Mouse (Mus musculus) ES-E14 (cell line): Measurements from ENCODE around the gene Hc. TPM values are rescaled to one million over a fixed set of nuclear protein-coding genes. Genes with fewer than 3 reads are reported as not detected.

Experiments used
- DNase-seq: peaks from one replicate; pipeline ENCODE4 v3.0.0-alpha.2; 2013; ENCODE audit warnings: low read depth, low spot score
- H3K27ac ChIP-seq: 2 replicates; pipeline ENCODE4 v1.5.1; 2012; ENCODE audit warnings: low read depth, mild to moderate bottlenecking, low read length, moderate library complexity, mixed read lengths; ENCODE audit not compliant: poor library complexity, insufficient read depth, severe bottlenecking
- H3K36me3 ChIP-seq: 2 replicates; pipeline ENCODE4 v1.6.1; 2012; ENCODE audit warnings: mild to moderate bottlenecking, low read length, moderate library complexity, mixed read lengths; ENCODE audit not compliant: control insufficient read depth, poor library complexity, insufficient read depth, severe bottlenecking
- H3K4me1 ChIP-seq, 2 experiments: fragments of 150-350 bp in 1 of 2; sonication (generic) in 1 of 2; 2 replicates each; pipeline ENCODE4 v1.6.1; 2012; ENCODE audit warnings: low read length in 2 of 2, mild to moderate bottlenecking in 1 of 2, mixed read lengths in 1 of 2; ENCODE audit not compliant: control insufficient read depth in 2 of 2, insufficient read depth in 2 of 2, poor library complexity in 1 of 2
- H3K4me3 ChIP-seq, 2 experiments: fragments of 150-350 bp in 1 of 2; sonication (generic) in 1 of 2; 2 replicates each; pipeline ENCODE4 v1.5.1; 2012; ENCODE audit warnings: low read length in 2 of 2, low read depth in 1 of 2, mild to moderate bottlenecking in 1 of 2, mixed read lengths in 1 of 2; ENCODE audit not compliant: insufficient read depth in 1 of 2, poor library complexity in 1 of 2, severe bottlenecking in 1 of 2
- H3K9ac ChIP-seq: 2 replicates; pipeline ENCODE4 v1.6.1; 2012; ENCODE audit warnings: low read depth, mild to moderate bottlenecking, low read length, mixed read lengths; ENCODE audit not compliant: poor library complexity, insufficient read depth, severe bottlenecking
- H3K9me3 ChIP-seq: fragments of 150-350 bp; sonication (generic); 2 replicates; pipeline ENCODE4 v1.6.1; 2012; ENCODE audit warnings: low read depth, mild to moderate bottlenecking, low read length; ENCODE audit not compliant: control insufficient read depth, insufficient read depth
- CHD2 ChIP-seq: IDR thresholded peaks from 2 replicates; pipeline ENCODE4 v1.6.1; 2014; ENCODE audit warnings: mild to moderate bottlenecking, low read depth, low read length, inconsistent platforms
- HCFC1 ChIP-seq: IDR thresholded peaks from 2 replicates; pipeline ENCODE4 v1.6.1; 2012; ENCODE audit warnings: low read length, inconsistent platforms, borderline replicate concordance; ENCODE audit not compliant: insufficient read depth
- MAFK ChIP-seq: IDR thresholded peaks from 2 replicates; pipeline ENCODE4 v1.6.1; 2014; ENCODE audit warnings: mild to moderate bottlenecking, low read depth, low read length, inconsistent platforms; ENCODE audit not compliant: insufficient read depth
- ZC3H11A ChIP-seq: IDR thresholded peaks from 2 replicates; pipeline ENCODE4 v1.6.1; 2012; ENCODE audit warnings: low read depth, mild to moderate bottlenecking, inconsistent platforms, low read length, borderline replicate concordance
- ZNF384 ChIP-seq: IDR thresholded peaks from 2 replicates; pipeline ENCODE4 v1.6.1; 2012; ENCODE audit warnings: low read depth, low read length, inconsistent platforms
- in situ Hi-C, 2 experiments: fragments of 600-800 bp; cut with MboI; formaldehyde crosslinking; loops; one replicate each; pipeline ENCODE4 v1.15.1; 2025; ENCODE audit warnings: low sequenced_read_pairs in 2 of 2, inconsistent platforms in 1 of 2; ENCODE audit not compliant: unreplicated experiment in 2 of 2
- total RNA-seq: library from RNA; depleted of rRNA; stranded (reverse); fragments of 300-350 nt; gene quantifications from 2 replicates; pipeline ENCODE4 v1.2.3, GENCODE M21; 2012

Hc gene
- total RNA-seq, 1 experiment = 0.45 TPM

GRCm38 (mm10) chr2:35021806-35022205, 39.4 kb downstream of the Hc start:
- TF ChIP-seq MAFK (no peak), CHD2 (no peak), ZNF384 (no peak), HCFC1 (no peak), ZC3H11A (no peak)
- Histone ChIP-seq H3K27ac (no peak overlapping the region), H3K4me3 (no peak overlapping the region), H3K4me1 (no peaks in the 10 kb centered on the region), H3K36me3 (no peaks in the 10 kb centered on the region), H3K9me3 (no peaks in the 10 kb centered on the region), H3K9ac (no peak overlapping the region)
- in situ Hi-C loops = no loop called here
- DNase-seq = no peak

GRCm38 (mm10) chr2:35015861-35016260, 45.4 kb downstream of the Hc start:
- Histone ChIP-seq H3K27ac (no peak overlapping the region), H3K9me3 (no peaks in the 10 kb centered on the region), H3K4me1 (no peaks in the 10 kb centered on the region; a peak in 1 of 4 replicates), H3K4me3 (no peak overlapping the region), H3K36me3 (no peaks in the 10 kb centered on the region), H3K9ac (no peak overlapping the region)
- DNase-seq = no peak
- in situ Hi-C loops = no loop called here
- no peak for TF ChIP-seq MAFK

GRCm38 (mm10) chr2:35011649-35012048, 49.6 kb downstream of the Hc start:
- Histone ChIP-seq H3K27ac (no peak overlapping the region), H3K4me1 (no peaks in the 10 kb centered on the region; a peak in 1 of 4 replicates), H3K9me3 (no peaks in the 10 kb centered on the region), H3K36me3 (no peaks in the 10 kb centered on the region), H3K9ac (no peak overlapping the region), H3K4me3 (no peak overlapping the region)
- no peak for DNase-seq
- in situ Hi-C loops = no loop called here
- TF ChIP-seq MAFK = no peak

- TF ChIP-seq MAFK = no peak
- TF ChIP-seq ZNF384 = no peak
- no peak for TF ChIP-seq HCFC1
- TF ChIP-seq CHD2 = no peak
- no peak for TF ChIP-seq ZC3H11A
- in situ Hi-C loops = no loop called here
Observed at GRCm38 (mm10) chr2:34998956-34999355, 62.3 kb downstream of the Hc start.

GRCm38 (mm10) chr2:34996506-34996905, 64.7 kb downstream of the Hc start:
- Histone ChIP-seq H3K4me1 (peaks cover 0 to 3% of the 10 kb centered on the region in 2 experiments; a peak in 1 of 4 replicates), H3K27ac (no peak overlapping the region), H3K9me3 (no peaks in the 10 kb centered on the region), H3K4me3 (no peak overlapping the region), H3K9ac (no peak overlapping the region), H3K36me3 (no peaks in the 10 kb centered on the region)
- DNase-seq = no peak
- TF ChIP-seq CHD2 = no peak
- TF ChIP-seq MAFK = no peak
- no peak for TF ChIP-seq ZNF384
- TF ChIP-seq ZC3H11A = no peak
- TF ChIP-seq HCFC1 = no peak
- in situ Hi-C loops = no loop called here

More at GRCm38 (mm10) chr2:34998956-34999355, 62.3 kb downstream of the Hc start:
- Histone ChIP-seq H3K9me3 (no peaks in the 10 kb centered on the region), H3K9ac (no peak overlapping the region), H3K4me1 (peaks cover 0 to 3% of the 10 kb centered on the region in 2 experiments; a peak in 1 of 4 replicates), H3K27ac (no peak overlapping the region), H3K36me3 (no peaks in the 10 kb centered on the region), H3K4me3 (no peak overlapping the region)
- DNase-seq = peak; percentile 31
